Mouse (Mus musculus) 3T3-L1 (cell line): ENCODE measurements around the gene Prkar1b.

Experiments
- DNase-seq: peaks from one replicate; pipeline ENCODE4 v3.0.0-alpha.2; 2015; ENCODE audit warnings: low read depth, low spot score

Gene Prkar1b

DNA sequence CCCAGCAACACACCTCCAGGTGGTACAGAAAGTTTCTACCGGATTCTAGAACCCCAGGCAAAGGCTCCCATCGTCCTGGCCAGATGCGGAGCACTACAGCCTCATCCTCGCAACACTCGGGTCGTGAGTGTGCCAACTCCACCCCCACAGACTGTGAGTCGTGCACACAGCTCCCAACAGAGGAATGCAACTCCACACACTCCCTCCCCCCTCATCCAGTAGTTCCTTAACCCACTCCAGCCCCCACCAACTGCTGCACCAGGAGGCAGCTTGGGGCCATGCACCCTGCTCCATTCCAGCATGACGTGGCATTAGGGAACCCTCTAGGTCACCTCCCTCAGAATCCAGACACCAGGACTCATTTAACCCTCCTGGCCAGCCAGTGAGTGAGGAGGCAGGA lies 170.0 kb downstream of the Prkar1b start:
- peak; percentile 73 for DNase-seq

DNA sequence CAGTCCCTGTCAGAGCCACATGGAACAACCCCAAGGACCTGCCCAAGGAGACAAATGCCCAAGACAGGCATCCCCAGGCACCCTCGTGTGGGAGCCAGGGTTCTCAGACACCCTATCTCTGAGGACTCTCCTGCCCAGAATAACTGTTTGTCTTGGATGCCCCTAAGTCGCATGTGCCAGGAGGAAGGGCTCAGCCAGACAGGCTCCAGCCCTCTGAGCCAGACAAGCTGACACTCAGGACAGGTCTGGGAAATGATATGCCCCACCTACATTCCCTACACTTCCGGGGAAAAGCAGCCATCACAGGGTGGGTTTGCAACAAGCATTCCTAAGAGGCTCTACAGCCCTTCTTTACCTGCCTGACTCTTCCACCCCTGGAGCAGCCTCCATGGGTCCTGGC lies 172.0 kb downstream of the Prkar1b start:
- DNase-seq: no peak

DNA sequence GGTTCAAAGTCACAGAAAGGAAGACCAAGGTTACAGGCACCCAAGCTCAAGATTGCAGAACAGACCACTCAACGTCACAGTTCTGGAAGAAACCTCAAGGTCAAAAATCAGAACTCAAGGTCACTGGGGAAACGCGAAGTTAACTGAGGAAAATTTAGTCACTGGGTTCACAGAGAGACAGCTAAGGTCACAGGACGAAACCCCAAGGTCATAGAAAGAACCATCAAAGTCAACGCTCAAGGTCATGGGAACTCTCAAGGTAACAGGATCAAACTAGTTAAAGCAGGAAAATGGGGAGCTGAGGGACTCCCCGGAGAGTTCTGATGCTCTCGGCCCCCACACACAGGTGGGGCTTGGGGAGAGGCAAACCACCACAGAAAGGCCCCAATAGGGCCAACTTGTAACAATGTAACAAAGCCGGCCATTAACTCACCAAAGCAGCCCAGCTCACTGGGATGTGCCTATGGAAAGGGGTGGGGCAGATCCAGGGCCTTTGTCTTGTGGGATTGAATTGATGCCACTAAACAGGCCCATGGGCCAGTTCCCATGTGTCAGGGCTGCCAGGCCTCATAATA lies 174.8 kb downstream of the Prkar1b start:
- no peak for DNase-seq

DNA sequence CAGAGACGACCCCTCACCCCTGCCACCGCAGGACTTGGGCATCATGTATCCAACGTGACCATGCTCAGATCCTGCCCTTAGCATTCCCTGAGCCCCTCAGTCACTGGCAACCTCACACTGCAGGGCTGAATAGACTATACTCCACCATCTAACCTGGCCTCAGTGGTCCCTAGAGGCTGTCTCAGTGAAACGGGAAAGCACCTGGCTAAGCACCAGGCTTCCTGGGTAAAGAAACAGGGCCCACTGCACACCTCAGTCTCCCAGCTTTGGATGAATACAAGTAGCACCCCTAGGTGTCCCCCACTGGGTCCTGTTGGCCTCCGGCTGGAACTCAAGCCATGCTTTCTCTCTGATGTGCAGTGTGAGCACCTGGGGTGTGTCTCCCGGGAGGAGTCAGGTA lies 176.3 kb downstream of the Prkar1b start:
- no peak for DNase-seq

DNA sequence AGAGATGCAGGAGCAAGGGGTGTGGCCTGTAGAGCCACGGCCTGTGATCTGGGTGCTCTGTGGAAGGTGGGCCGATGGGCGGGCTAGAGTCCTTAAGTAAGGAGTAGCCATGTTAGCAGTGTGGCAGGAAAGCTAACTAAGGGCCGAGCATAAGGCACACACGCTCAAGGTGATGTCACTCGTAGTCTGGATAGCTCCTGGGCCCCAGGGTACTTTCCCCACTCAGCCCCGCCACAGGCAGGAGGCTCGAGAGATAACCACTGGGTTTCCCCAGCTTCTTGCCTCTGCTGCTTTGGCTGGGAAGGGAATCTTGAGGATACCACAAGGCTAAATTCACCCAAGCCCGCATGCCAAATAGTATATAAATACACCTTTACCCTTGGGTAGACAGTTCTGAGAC lies 178.4 kb downstream of the Prkar1b start:
- DNase-seq: no peak

DNA sequence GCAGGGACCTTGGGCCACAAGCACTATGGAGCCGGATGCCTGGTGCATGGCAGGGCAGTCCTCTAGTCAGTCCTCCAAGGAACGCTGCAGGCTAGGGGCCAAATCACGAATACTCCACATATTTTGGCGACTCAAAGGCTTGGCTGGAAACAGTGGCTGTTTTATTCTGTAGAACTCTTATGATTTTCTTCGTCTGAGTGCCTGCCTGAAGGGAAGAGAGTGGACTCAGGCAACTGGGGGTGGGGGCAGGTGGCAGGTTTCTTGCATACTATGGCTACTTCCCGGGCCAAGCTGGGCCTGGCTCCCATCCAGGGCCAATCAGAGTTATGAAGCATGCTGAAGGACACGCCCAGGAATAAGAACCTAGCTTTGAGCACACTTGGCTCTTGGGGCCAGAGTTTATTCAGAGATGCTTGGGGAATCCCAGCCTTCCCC lies 179.7 kb downstream of the Prkar1b start:
- DNase-seq: peak; percentile 47
